Mouse (Mus musculus) c-Kit-negative CD71-positive TER-119-positive erythroid progenitor cells, embryonic 14.5 days (primary cell): ENCODE results near the gene Tssk4.

ENCODE experiments used
- DNase-seq: peaks from one replicate; pipeline ENCODE4 v3.0.0-alpha.2; 2013; ENCODE audit warnings: low read depth, low spot score

Tssk4 gene

GRCm38 (mm10) chr14:55643060-55643907, 6.7 kb upstream of the Tssk4 start, which contains the start of gene Tm9sf1:
Gene Tm9sf1, minus strand, starts transcription at chr14:55643806.
- DNase-seq: peak; percentile 70

- DNase-seq: no peak
Observed at GRCm38 (mm10) chr14:55644261-55644888, 5.6 kb upstream of the Tssk4 start.

GRCm38 (mm10) chr14:55651528-55651927, 1.5 kb downstream of the Tssk4 start:
- DNase-seq: no peak

- DNase-seq: no peak
Observed at GRCm38 (mm10) chr14:55656935-55657334, 7.0 kb downstream of the Tssk4 start.

- no peak for DNase-seq
Observed at GRCm38 (mm10) chr14:55658011-55658410, 8.0 kb downstream of the Tssk4 start.

- peak; percentile 71 for DNase-seq
Observed at GRCm38 (mm10) chr14:55659960-55660573, 10.1 kb downstream of the Tssk4 start, which contains the start of gene Mdp1. Gene Mdp1, minus strand, starts transcription at chr14:55660508.

GRCm38 (mm10) chr14:55660636-55661035, 10.7 kb downstream of the Tssk4 start:
- no peak for DNase-seq

GRCm38 (mm10) chr14:55671486-55671832, 21.5 kb downstream of the Tssk4 start:
- DNase-seq: no peak

GRCm38 (mm10) chr14:55671833-55672740, 22.1 kb downstream of the Tssk4 start, which contains the start of the genes Gmpr2 and Nedd8:
Gene Gmpr2, plus strand, starts transcription at chr14:55671941.
Gene Nedd8, minus strand, starts transcription at chr14:55672124.
- peak; percentile 85 for DNase-seq

- DNase-seq: no peak
Observed at GRCm38 (mm10) chr14:55672741-55673060, 22.7 kb downstream of the Tssk4 start.

- DNase-seq: no peak
Observed at GRCm38 (mm10) chr14:55677615-55678014, 27.6 kb downstream of the Tssk4 start.

GRCm38 (mm10) chr14:55681160-55682117, 31.5 kb downstream of the Tssk4 start, which contains the start of gene Tinf2:
Gene Tinf2, minus strand, starts transcription at chr14:55681820.
- peak; percentile 93 for DNase-seq

GRCm38 (mm10) chr14:55682118-55682493, 32.1 kb downstream of the Tssk4 start:
- DNase-seq: no peak

- no peak for DNase-seq
Observed at GRCm38 (mm10) chr14:55689433-55689832, 39.4 kb downstream of the Tssk4 start.

GRCm38 (mm10) chr14:55697226-55697625, 47.2 kb downstream of the Tssk4 start:
- DNase-seq: no peak

- no peak for DNase-seq
Observed at GRCm38 (mm10) chr14:55701131-55701530, 51.1 kb downstream of the Tssk4 start.
